Mouse (Mus musculus): ENCODE measurements around the gene 9130023H24Rik.

GRCm38 (mm10) chr7:128248081-128249042 lies 10.5 kb upstream of the 9130023H24Rik start:
- TF ChIP-seq GATA1 (IDR thresholded peaks at IDR 0.05; ENCODE audit: borderline replicate concordance, low read length) (no peak), FLI1 (IDR thresholded peaks at IDR 0.05; ENCODE audit: low read length) (no peak)

Data from megakaryocyte, embryonic 14.5 days (primary cell).